Mouse (Mus musculus): ENCODE results near the gene Hras. TPM values are rescaled to one million over a fixed set of nuclear protein-coding genes. Genes with fewer than 3 reads are reported as not detected.
A peak's percentile ranks its signal among the peaks of the same experiment; 100 is the strongest.

The Hras gene
- polyA plus RNA-seq, 1 experiment from 2014 or later: 46.2 TPM

- ATAC-seq: no peak
- 88% methylated on average over 4 of the region's 4 CpGs for WGBS (ENCODE audit: insufficient replicate concordance)
- no peak overlapping the region for H3K9ac ChIP-seq (replicated peaks)
Observed at GRCm38 (mm10) chr7:141227796-141228195, 34.0 kb upstream of the Hras start.

DNA sequence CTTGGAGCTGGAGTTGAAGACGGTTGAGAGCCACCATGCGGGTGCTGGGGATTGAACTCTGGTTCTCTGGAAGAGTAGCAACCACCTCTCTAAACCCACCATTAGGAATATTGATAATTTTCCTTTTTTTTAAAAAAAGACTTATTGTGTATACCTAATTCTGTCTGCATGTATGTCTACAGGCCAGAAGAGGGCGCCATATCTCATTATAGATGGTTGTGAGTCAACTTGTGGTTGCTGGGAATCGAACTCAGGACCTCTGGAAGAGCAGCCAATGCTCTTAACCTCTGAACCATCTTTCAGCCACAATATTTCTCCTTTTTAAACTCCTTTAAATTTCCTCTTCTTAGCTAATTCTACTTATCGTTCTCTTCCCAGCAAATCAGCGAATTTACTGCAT, 32.7 kb upstream of the Hras start:
- no peaks in the 10 kb centered on the region for H3K9me3 ChIP-seq (ENCODE audit: low read length)
- 84% methylated on average over 6 of the region's 6 CpGs for WGBS (ENCODE audit: insufficient replicate concordance)
- H3K9ac ChIP-seq (replicated peaks): no peak overlapping the region

More at GRCm38 (mm10) chr7:141227796-141228195, 34.0 kb upstream of the Hras start:
- Histone ChIP-seq H3K36me3 (replicated peaks; ENCODE audit: insufficient read depth, low read length) (peaks cover 23% of the 10 kb centered on the region), H3K4me2 (ENCODE audit: low read depth, low read length) (0 out of 2 replicates have a peak overlapping the region, but pooled peaks have one; percentile 78), H3K4me3 (ENCODE audit: low read depth, low read length) (peak overlapping the region; percentile 98; the same call in 1 of the 2 replicates), H3K27me3 (ENCODE audit: insufficient read depth, low read length) (no peaks in the 10 kb centered on the region), H3K9me3 (ENCODE audit: low read length) (no peaks in the 10 kb centered on the region), H3K27ac (ENCODE audit: low read depth) (no peak overlapping the region), H3K4me1 (ENCODE audit: insufficient read depth) (peaks cover 22% of the 10 kb centered on the region)
- no peak for DNase-seq
- TF ChIP-seq EP300 (IDR thresholded peaks at IDR 0.05; ENCODE audit: low read depth): no peak
- no peak for TF ChIP-seq CTCF (IDR thresholded peaks at IDR 0.05; ENCODE audit: low read depth)

GRCm38 (mm10) chr7:141222696-141223215, 29.0 kb upstream of the Hras start:
- H3K9ac ChIP-seq (replicated peaks): peak overlapping the region; percentile 62
- peaks cover 40% of the 10 kb centered on the region for H3K4me1 ChIP-seq (ENCODE audit: insufficient read depth)
- ATAC-seq: no peak

More for the DNA sequence above, 32.7 kb upstream of the Hras start:
- no peak overlapping the region for H3K4me2 ChIP-seq (ENCODE audit: low read depth, low read length)
- TF ChIP-seq CTCF (IDR thresholded peaks at IDR 0.05; ENCODE audit: low read depth) (peak; percentile 28), EP300 (IDR thresholded peaks at IDR 0.05; ENCODE audit: low read depth) (no peak)
- ATAC-seq: no peak
- H3K27me3 ChIP-seq (ENCODE audit: insufficient read depth, low read length): no peaks in the 10 kb centered on the region
- DNase-seq: no peak
- H3K27ac ChIP-seq (ENCODE audit: low read depth): no peak overlapping the region
- peaks cover 31% of the 10 kb centered on the region for H3K4me1 ChIP-seq (ENCODE audit: insufficient read depth)
- no peak overlapping the region for H3K4me3 ChIP-seq (ENCODE audit: low read depth, low read length)
- H3K36me3 ChIP-seq (replicated peaks; ENCODE audit: insufficient read depth, low read length): peaks cover 10% of the 10 kb centered on the region

DNA sequence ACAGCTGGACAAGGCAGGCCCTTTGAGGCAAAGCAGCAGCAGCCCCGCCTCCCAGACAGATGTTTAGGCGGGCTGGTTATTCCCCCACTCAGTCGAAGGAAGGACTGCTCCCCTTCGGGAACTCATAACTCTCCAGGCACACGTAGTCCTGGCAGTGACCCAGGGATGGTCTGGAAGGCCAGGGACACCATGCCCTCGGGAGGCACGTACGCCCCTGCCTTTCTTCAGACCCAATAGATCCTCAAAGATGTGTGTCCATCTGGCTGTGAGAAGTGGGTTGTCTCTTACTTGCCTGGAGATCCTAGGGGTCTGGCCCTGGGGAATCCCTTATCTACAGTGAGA, 28.3 kb upstream of the Hras start:
- H3K36me3 ChIP-seq (replicated peaks; ENCODE audit: insufficient read depth, low read length): peaks cover 4% of the 10 kb centered on the region; the same call in 1 of the 2 replicates
- peak overlapping the region; percentile 96 for H3K4me2 ChIP-seq (ENCODE audit: low read depth, low read length)
- no peak for DNase-seq
- H3K27me3 ChIP-seq (ENCODE audit: insufficient read depth, low read length): no peaks in the 10 kb centered on the region
- H3K4me3 ChIP-seq (ENCODE audit: low read depth, low read length): peak overlapping the region; percentile 29
- no peak for ATAC-seq
- no peaks in the 10 kb centered on the region for H3K9me3 ChIP-seq (ENCODE audit: low read length)
- WGBS (ENCODE audit: insufficient replicate concordance): 17% methylated on average over 8 of the region's 8 CpGs
- TF ChIP-seq EP300 (IDR thresholded peaks at IDR 0.05; ENCODE audit: low read depth): no peak
- TF ChIP-seq CTCF (IDR thresholded peaks at IDR 0.05; ENCODE audit: low read depth): no peak
- peaks cover 47% of the 10 kb centered on the region for H3K4me1 ChIP-seq (ENCODE audit: insufficient read depth)
- peak overlapping the region; percentile 77 for H3K27ac ChIP-seq (ENCODE audit: low read depth)
- H3K9ac ChIP-seq (replicated peaks): peak overlapping the region; percentile 62

More at GRCm38 (mm10) chr7:141222696-141223215, 29.0 kb upstream of the Hras start:
- Histone ChIP-seq H3K4me2 (ENCODE audit: low read depth, low read length) (peak overlapping the region; percentile 96), H3K36me3 (replicated peaks; ENCODE audit: insufficient read depth, low read length) (peaks cover 2% of the 10 kb centered on the region; the same call in 1 of the 2 replicates), H3K9me3 (ENCODE audit: low read length) (no peaks in the 10 kb centered on the region), H3K27me3 (ENCODE audit: insufficient read depth, low read length) (no peaks in the 10 kb centered on the region), H3K27ac (ENCODE audit: low read depth) (peak overlapping the region; percentile 77; the same call in 1 of the 2 replicates), H3K4me3 (ENCODE audit: low read depth, low read length) (no peak overlapping the region)
- DNase-seq: no peak
- 86% methylated on average over 4 of the region's 4 CpGs for WGBS (ENCODE audit: insufficient replicate concordance)
- TF ChIP-seq CTCF (IDR thresholded peaks at IDR 0.05; ENCODE audit: low read depth) (no peak), EP300 (IDR thresholded peaks at IDR 0.05; ENCODE audit: low read depth) (no peak)

GRCm38 (mm10) chr7:141221249-141222125, 27.7 kb upstream of the Hras start:
- Histone ChIP-seq H3K27ac (ENCODE audit: low read depth) (peak overlapping the region; percentile 77), H3K4me2 (ENCODE audit: low read depth, low read length) (peak overlapping the region; percentile 96), H3K4me3 (ENCODE audit: low read depth, low read length) (peak overlapping the region; percentile 76), H3K36me3 (replicated peaks; ENCODE audit: insufficient read depth, low read length) (peaks cover 4% of the 10 kb centered on the region; the same call in 1 of the 2 replicates), H3K9me3 (ENCODE audit: low read length) (no peaks in the 10 kb centered on the region), H3K9ac (replicated peaks) (peak overlapping the region; percentile 79), H3K27me3 (ENCODE audit: insufficient read depth, low read length) (no peaks in the 10 kb centered on the region), H3K4me1 (ENCODE audit: insufficient read depth) (peaks cover 53% of the 10 kb centered on the region)
- TF ChIP-seq EP300 (IDR thresholded peaks at IDR 0.05; ENCODE audit: low read depth): peak; percentile 50; the same call in 1 of the 2 replicates
- TF ChIP-seq CTCF (IDR thresholded peaks at IDR 0.05; ENCODE audit: low read depth): peak; percentile 63
- 7% methylated on average over 41 of the region's 44 CpGs for WGBS (ENCODE audit: insufficient replicate concordance)
- ATAC-seq (peak; percentile 97), DNase-seq (peak; percentile 100)

GRCm38 (mm10) chr7:141220377-141220776, 26.6 kb upstream of the Hras start:
- peak overlapping the region; percentile 96 for H3K4me2 ChIP-seq (ENCODE audit: low read depth, low read length)
- H3K4me3 ChIP-seq (ENCODE audit: low read depth, low read length): peak overlapping the region; percentile 76; the same call in 1 of the 2 replicates
- whole genome bisulfite sequencing (ENCODE audit: insufficient replicate concordance): 52% methylated on average over 1 of the region's 1 CpGs
- no peaks in the 10 kb centered on the region for H3K27me3 ChIP-seq (ENCODE audit: insufficient read depth, low read length)
- DNase-seq (no peak), ATAC-seq (no peak)
- H3K4me1 ChIP-seq (ENCODE audit: insufficient read depth): peaks cover 60% of the 10 kb centered on the region
- H3K36me3 ChIP-seq (replicated peaks; ENCODE audit: insufficient read depth, low read length): peaks cover 4% of the 10 kb centered on the region; the same call in 1 of the 2 replicates
- H3K27ac ChIP-seq (ENCODE audit: low read depth): no peak overlapping the region
- TF ChIP-seq CTCF (IDR thresholded peaks at IDR 0.05; ENCODE audit: low read depth) (no peak), EP300 (IDR thresholded peaks at IDR 0.05; ENCODE audit: low read depth) (no peak)
- no peaks in the 10 kb centered on the region for H3K9me3 ChIP-seq (ENCODE audit: low read length)
- H3K9ac ChIP-seq (replicated peaks): peak overlapping the region; percentile 79; the same call in 1 of the 2 replicates

Data from liver, postnatal 0 days (tissue).